Mouse (Mus musculus): ENCODE results near the gene Stard5.

Stard5 gene

DNA sequence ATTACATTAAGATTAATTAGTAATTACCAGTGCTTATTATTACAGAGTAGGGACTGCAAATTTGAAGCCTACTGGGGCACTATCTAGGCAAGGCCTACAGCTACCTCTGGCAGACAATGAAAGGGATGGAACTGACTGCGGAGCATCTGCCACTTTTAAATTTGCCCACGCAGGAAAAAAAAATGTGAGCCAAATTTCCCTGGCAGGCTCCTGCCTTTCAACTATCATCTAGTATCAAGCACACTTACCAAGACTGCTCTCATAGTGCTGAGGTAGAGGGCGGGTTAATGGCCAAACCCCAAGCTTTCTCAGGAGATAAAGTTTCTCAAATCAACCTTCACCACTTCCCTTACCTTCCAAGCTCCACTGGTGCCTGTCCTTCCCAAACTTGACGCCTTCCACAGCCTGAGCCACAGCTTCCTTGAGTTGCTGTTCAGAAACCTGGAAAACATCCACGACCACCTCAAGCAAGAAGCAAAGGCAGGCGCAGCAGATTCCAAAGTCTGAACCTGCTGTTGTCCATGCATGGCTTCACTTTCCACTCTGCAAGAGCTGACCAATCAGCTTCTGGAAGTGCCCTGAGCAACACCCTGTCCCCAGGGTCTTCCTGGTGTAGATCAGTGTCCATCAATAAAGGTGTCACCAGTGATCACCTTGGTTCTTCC lies 31.1 kb downstream of the Stard5 start:
- no peak for DNase-seq (ENCODE audit: low read depth, low spot score)

DNA sequence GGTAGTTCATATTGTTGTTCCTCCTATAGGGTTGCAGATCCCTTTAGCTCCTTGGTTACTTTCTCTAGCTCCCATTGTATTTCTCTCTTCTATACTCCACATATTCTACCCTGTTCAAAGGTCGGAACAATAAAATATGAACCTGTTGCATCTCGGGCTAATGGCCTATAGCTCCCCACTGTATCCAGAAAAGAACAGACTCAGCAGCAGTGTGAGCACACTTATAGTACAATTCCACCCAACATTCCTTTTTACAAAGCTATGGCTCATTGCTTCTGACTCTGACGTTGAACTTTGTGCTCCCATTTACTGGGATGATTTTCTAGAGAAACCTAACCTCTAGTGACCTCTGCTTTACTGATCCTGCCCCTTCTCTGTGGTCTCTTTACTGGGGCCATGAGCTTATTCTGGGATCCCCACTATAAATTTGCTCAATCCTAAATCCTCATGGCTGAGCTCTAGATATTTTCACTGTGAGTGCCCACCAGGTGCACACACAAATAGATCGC lies 34.4 kb downstream of the Stard5 start:
- no peak for DNase-seq (ENCODE audit: low read depth, low spot score)

DNA sequence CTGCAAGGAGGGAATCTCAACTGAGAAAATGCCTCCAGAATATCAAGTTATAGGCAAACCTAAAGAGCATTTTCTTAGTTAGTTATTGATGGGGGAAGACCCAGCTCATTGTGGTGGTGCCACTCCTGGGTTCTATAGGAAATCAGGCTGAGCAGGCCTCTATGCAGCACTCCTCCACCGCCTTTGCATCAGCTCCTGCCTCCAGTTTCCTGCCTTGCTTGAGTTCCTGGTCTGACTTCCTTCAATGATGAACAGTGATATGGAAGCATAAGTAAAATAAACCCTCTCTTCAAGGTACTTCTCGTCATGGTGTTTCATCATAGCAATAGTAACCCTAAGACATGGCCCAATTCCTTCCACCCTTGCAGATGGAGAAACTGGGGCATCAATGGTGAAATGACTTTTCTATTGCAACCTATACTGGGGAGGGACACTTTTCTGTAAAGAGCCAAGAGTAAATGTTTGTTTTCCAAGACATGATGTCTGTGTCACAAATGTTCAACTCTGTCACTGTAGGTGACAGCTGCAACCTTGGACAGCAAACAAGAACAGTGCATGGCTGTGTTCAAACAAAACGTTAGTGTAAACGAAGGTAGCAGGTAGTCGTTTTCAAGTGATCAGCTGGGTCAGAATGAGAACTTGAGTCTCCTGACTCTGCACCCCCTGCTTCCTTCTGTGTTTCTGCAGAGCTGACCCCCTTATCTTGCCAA lies 36.3 kb downstream of the Stard5 start:
- DNase-seq (ENCODE audit: low read depth, low spot score): no peak

DNA sequence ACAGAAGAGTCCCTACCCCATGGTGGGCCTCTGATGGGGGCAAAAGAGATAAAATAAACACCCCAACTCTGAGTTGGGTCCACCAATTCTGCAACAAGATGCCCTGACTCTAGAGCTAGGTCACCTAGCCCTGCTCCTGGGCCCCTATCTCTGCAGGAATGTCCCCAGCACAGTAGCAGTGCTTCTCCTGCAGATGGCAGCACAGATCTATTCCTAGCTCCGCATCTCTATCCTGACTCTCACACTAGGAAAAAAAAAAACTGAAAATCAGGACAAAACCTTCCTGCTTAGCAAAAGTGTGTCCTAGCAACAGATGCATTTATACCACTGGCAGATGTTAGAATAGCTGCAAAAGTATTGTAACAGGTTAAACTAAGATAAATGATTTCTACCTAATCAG lies 37.0 kb downstream of the Stard5 start:
- DNase-seq (ENCODE audit: low read depth, low spot score): peak; percentile 38

DNA sequence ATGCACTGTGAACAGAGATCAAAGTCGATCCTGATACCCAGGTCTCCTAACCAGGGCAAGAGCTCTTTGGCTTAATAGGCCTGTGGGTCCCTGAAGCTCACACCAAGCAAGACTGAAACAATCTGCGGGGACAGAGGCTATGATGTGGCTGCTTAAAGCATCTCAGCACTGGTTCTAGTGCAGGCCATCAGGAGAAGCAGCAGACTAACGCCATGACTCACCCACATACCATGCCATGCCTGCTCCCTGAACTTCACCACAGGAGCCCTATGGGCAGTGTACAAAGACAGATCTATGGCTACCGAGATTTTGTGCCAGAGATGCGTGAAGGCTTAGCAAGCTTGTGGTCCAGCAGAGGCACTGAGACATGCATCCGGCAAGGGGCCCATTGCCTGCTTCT lies 39.8 kb downstream of the Stard5 start:
- DNase-seq (ENCODE audit: low read depth, low spot score): no peak

DNA sequence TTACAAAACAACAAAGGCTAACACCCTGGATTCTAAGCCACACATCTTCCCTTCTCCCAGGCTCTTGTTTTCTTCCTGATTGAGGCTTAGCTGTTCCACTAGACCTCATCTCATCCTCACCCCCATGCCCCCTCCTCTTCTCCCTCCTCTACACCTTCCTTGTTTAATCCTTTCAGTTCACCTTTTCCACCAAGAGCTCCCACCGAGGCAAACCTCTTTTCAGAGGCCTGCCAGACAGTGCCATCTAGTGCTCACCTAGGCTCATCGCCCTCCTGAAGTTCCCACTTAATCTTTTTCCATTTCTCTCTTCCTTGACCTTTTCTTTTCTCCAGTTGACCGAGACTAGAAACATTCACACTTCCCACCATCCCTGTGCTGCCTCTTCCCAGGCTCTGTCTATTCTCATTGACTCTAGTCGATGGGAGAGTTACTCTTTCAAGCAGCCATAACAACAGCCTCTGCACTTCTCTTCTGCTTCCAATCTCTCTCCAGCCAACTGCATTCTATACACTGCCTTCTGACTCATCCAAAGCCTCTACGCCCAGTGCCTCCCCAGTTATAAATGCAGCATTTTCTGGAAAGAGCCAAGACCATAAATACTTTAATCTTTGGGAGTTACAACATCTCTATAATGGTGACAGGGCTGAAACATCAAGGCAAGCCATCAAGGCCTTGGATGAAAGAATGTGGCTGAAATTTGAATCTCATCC lies 43.9 kb downstream of the Stard5 start:
- DNase-seq (ENCODE audit: low read depth, low spot score): peak; percentile 39

DNA sequence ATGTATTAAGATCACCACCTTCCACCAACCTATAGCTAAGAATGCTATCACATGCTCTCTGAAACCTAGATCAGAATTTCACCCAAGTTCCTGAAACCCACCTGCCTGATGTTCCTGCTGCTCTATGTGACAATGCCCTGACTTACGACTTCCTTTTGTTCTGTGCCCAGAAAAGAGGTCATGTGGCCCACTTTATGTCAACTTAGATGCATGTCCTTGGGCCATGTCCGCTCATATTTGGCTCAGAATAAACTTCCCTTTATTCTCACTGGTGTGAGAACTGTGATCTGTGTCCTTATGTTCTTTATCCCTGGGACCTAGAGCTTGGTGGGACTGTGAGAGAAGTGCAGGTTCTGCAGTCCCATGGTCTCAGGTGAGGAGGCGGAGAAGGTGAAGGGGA lies 45.5 kb downstream of the Stard5 start:
- DNase-seq (ENCODE audit: low read depth, low spot score): no peak

DNA sequence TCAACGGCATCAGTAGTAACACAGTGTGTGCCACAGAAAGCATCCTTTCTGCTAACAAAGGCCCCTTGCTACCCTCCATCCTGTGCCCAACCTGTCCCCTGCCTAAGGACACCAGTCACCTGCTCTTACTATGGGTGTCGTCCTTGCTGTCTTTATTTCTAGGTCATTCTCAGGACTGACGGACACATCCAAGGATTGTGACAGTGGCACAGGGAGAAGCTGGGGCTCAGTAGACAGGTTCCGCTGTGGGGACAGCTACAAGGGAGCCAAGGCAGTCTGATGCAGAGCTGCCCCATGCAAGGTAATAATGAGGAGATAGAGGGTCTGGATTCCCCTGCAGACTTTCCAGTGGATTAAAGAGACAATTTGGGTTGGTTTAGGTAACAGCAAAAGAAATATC lies 46.7 kb downstream of the Stard5 start:
- DNase-seq (ENCODE audit: low read depth, low spot score): no peak

DNA sequence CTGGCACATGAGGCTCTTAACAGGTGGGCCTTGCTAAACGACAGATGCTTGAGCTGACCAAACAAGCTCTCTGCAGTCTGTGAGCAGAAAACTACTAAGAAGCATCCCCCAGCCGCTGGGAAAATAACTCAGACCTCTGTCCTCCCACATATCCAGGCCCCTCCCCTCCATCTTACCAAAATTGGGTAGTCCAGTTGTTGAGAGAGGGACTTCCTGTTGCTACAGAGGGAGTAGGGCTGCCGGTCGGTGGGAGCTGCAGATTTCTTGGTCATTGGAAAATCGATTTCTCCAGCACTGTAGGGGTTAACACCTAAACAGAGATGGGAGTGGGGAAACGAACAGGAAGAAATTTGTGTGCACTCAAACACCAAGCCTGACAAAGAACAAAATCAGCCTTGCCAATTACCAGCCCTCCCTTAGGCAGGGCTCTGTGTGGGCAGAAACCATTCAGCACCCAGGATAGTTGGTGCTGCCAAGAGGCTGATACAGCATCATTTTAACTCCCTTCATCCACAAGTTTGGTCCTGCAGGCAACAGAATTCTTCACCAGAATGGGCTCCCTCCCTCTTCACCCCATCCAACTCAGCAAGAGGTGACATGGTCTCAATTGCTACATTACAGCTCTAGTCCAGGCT lies 51.0 kb downstream of the Stard5 start:
- DNase-seq (ENCODE audit: low read depth, low spot score): no peak

DNA sequence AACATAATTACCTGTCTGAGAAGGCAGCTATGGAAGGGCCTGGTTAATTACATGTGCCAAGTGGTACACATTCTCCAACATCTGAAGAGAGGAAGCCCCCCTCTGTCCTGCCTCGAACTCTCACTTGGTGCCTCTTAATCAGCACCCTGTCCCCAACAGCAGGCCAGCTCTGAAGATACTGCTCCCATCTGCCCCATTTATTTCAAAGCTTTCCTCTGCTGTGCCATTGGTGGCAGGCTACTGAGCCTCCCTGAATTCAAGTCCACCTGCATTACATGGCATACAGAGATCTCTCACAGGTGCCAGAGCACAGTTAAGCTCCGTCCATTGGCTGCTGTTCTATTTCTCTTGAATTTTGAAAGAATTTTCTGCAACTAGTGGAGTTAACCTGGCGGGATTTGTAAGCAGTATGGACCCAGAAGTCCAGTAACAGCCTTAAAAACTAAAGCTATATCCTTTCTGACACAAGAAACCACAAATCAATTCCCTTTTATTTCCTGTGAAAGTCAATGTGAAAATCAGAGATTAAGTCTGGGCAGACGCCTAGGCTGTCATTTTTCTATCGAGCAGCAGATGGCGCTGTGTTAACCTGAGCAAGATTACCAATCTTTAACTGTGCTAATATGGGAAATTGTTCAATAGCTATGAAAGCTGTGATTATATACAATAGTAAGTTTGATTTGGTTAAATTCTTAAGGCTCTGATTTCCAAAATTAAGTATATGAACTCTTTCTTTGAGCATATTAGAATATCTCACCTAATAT lies 63.9 kb downstream of the Stard5 start:
- DNase-seq (ENCODE audit: low read depth, low spot score): peak; percentile 36

DNA sequence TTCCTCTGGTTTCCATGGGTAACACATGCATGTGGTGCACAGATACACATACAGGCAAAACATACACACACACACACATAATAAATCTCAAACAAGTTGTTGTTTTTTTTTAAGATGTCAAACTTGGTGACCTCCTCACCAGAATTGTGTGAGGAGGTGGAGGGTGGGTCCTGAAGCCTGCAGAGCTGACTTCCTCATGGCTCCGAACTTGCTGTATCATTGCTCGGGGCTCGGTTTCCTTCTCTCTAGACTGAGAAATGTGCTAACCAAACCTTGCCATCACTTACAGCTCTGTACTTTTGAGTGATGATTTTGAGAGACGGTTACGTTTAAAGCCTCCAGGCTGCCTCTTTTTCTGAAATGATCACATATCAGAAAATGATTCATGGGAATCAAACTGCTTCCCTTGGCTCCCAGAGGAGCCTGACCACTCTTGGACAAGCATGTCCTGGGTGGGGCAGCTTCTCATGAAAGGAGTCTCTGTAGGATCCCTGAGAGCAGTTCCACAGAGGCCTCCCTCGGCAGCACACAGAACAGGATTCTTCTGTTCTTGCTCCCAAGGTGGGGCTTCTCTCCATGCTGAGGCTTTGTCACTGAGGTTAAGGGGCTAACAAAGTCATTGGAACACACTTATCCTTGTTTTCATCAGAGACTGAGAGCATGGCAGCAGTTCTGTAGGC lies 67.4 kb downstream of the Stard5 start:
- no peak for DNase-seq (ENCODE audit: low read depth, low spot score)

Data from R1 (cell line).